Mouse (Mus musculus) MEL (cell line): ENCODE data around the gene Me3. TPM values are rescaled to one million over a fixed set of nuclear protein-coding genes. Genes with fewer than 3 reads are reported as not detected.

Source experiments
- DNase-seq: peaks from one replicate; pipeline ENCODE4 v3.0.0; 2011; ENCODE audit warnings: low read depth, low spot score
- H3K27ac ChIP-seq: 2 replicates; pipeline ENCODE4 v1.5.1; 2012; ENCODE audit warnings: low read depth, mild to moderate bottlenecking, control low read depth, low read length, moderate library complexity; ENCODE audit not compliant: control insufficient read depth
- H3K27me3 ChIP-seq, 2 experiments: fragments of 150-350 bp in 1 of 2; sonication (generic) in 1 of 2; 2 replicates each; pipeline ENCODE4 v1.6.1; 2012; ENCODE audit warnings: low read length in 2 of 2, mild to moderate bottlenecking in 2 of 2, improper control_type of control experiment in 1 of 2, moderate library complexity in 1 of 2; ENCODE audit not compliant: insufficient read depth in 2 of 2, control insufficient read depth in 1 of 2
- H3K36me3 ChIP-seq, 2 experiments: 2 replicates each; pipeline ENCODE4 v1.6.1; 2012 to 2014; ENCODE audit warnings: low read length in 2 of 2, improper control_type of control experiment in 1 of 2, inconsistent platforms in 1 of 2, mild to moderate bottlenecking in 1 of 2; ENCODE audit not compliant: insufficient read depth in 2 of 2, control insufficient read depth in 1 of 2
- H3K4me1 ChIP-seq, 2 experiments: fragments of 150-350 bp in 1 of 2; sonication (generic) in 1 of 2; 2 replicates each; pipeline ENCODE4 v1.6.1; 2012; ENCODE audit warnings: low read length in 2 of 2, improper control_type of control experiment in 1 of 2, mild to moderate bottlenecking in 1 of 2; ENCODE audit not compliant: insufficient read depth in 2 of 2, control insufficient read depth in 1 of 2
- H3K4me3 ChIP-seq, 2 experiments: fragments of 150-350 bp in 1 of 2; sonication (generic) in 1 of 2; 2 replicates each; pipeline ENCODE4 v1.5.1; 2012; ENCODE audit warnings: low read depth in 2 of 2, low read length in 2 of 2, mild to moderate bottlenecking in 2 of 2, moderate library complexity in 2 of 2, control low read depth in 1 of 2, improper control_type of control experiment in 1 of 2; ENCODE audit not compliant: control insufficient read depth in 1 of 2, insufficient read depth in 1 of 2
- H3K79me2 ChIP-seq: 2 replicates; pipeline ENCODE4 v1.6.1; 2012; ENCODE audit warnings: mild to moderate bottlenecking, low read length, moderate library complexity; ENCODE audit not compliant: control insufficient read depth, poor library complexity, insufficient read depth
- H3K9ac ChIP-seq: 2 replicates; pipeline ENCODE4 v1.6.1; 2012; ENCODE audit warnings: low read depth, mild to moderate bottlenecking, control low read depth, low read length, moderate library complexity; ENCODE audit not compliant: control insufficient read depth, poor library complexity, severe bottlenecking
- H3K9me3 ChIP-seq: fragments of 150-350 bp; sonication (generic); replicated peaks from 2 replicates; pipeline ENCODE4 v1.6.1; 2012; ENCODE audit warnings: mild to moderate bottlenecking, low read length, improper control_type of control experiment, moderate library complexity; ENCODE audit not compliant: insufficient read depth
- CHD1 ChIP-seq: IDR thresholded peaks from 2 replicates; pipeline ENCODE4 v1.6.1; 2012; ENCODE audit warnings: low read depth, mild to moderate bottlenecking, inconsistent platforms, low read length, improper control_type of control experiment
- CHD2 ChIP-seq: IDR thresholded peaks from 2 replicates; pipeline ENCODE4 v1.6.1; 2011; ENCODE audit warnings: low read length, improper control_type of control experiment
- CTCF ChIP-seq, 3 experiments: IDR thresholded peaks in 2 of 3; conservative IDR thresholded peaks in 1 of 3; 2 replicates each; pipeline ENCODE4 v1.5.1; 2011 to 2012; ENCODE audit warnings: low read length in 3 of 3, low read depth in 2 of 3, mild to moderate bottlenecking in 2 of 3, improper control_type of control experiment in 1 of 3, inconsistent platforms in 1 of 3, mixed read lengths in 1 of 3, moderate library complexity in 1 of 3; ENCODE audit not compliant: control insufficient read depth in 1 of 3, insufficient read depth in 1 of 3, poor library complexity in 1 of 3, severe bottlenecking in 1 of 3
- ELF1 ChIP-seq: IDR thresholded peaks from 2 replicates; pipeline ENCODE4 v1.6.1; 2014; ENCODE audit warnings: low read depth, mild to moderate bottlenecking, inconsistent platforms, low read length, improper control_type of control experiment, moderate library complexity
- EP300 ChIP-seq, 2 experiments: IDR thresholded peaks; 2 replicates each; pipeline ENCODE4 v1.6.1; 2011; ENCODE audit warnings: improper control_type of control experiment in 2 of 2, low read length in 2 of 2, low read depth in 1 of 2, mild to moderate bottlenecking in 1 of 2
- GABPA ChIP-seq: IDR thresholded peaks from 2 replicates; pipeline ENCODE4 v1.6.1; 2012; ENCODE audit warnings: low read depth, mild to moderate bottlenecking, inconsistent platforms, low read length, improper control_type of control experiment, moderate library complexity
- GATA1 ChIP-seq: IDR thresholded peaks from 2 replicates; pipeline ENCODE4 v1.6.1; 2011; ENCODE audit warnings: low read depth, low read length, improper control_type of control experiment
- KAT2A ChIP-seq: conservative IDR thresholded peaks from 2 replicates; pipeline ENCODE4 v1.6.1; 2012; ENCODE audit warnings: low read depth, low read length, improper control_type of control experiment, inconsistent platforms
- MAFK ChIP-seq: IDR thresholded peaks from 2 replicates; pipeline ENCODE4 v1.6.1; 2011; ENCODE audit warnings: low read depth, mild to moderate bottlenecking, low read length, improper control_type of control experiment, borderline replicate concordance
- MAZ ChIP-seq: IDR thresholded peaks from 2 replicates; pipeline ENCODE4 v1.6.1; 2012; ENCODE audit warnings: low read depth, mild to moderate bottlenecking, inconsistent platforms, low read length, improper control_type of control experiment
- MEF2A ChIP-seq: IDR thresholded peaks from 2 replicates; pipeline ENCODE4 v1.6.1; 2014; ENCODE audit warnings: low read depth, mild to moderate bottlenecking, inconsistent platforms, low read length, improper control_type of control experiment; ENCODE audit not compliant: poor library complexity, insufficient replicate concordance, severe bottlenecking; ENCODE audit errors: extremely low read depth
- MXI1 ChIP-seq: IDR thresholded peaks from 2 replicates; pipeline ENCODE4 v1.6.1; 2011; ENCODE audit warnings: mild to moderate bottlenecking, low read depth, low read length, improper control_type of control experiment
- MYB ChIP-seq: IDR thresholded peaks from 2 replicates; pipeline ENCODE4 v1.6.1; 2011; ENCODE audit warnings: mild to moderate bottlenecking, low read depth, low read length, improper control_type of control experiment
- NELFE ChIP-seq: IDR thresholded peaks from 2 replicates; pipeline ENCODE4 v1.6.1; 2011; ENCODE audit warnings: low read depth, low read length, improper control_type of control experiment
- NRF1 ChIP-seq: IDR thresholded peaks from 2 replicates; pipeline ENCODE4 v1.6.1; 2014; ENCODE audit warnings: low read depth, mild to moderate bottlenecking, inconsistent platforms, low read length, improper control_type of control experiment, moderate library complexity; ENCODE audit not compliant: poor library complexity, insufficient read depth, severe bottlenecking
- POLR2A ChIP-seq, 2 experiments: IDR thresholded peaks; 2 replicates each; pipeline ENCODE4 v1.6.1; 2011 to 2012; ENCODE audit warnings: low read length in 2 of 2, mild to moderate bottlenecking in 2 of 2, control low read depth in 1 of 2, improper control_type of control experiment in 1 of 2, low read depth in 1 of 2, moderate library complexity in 1 of 2; ENCODE audit not compliant: control insufficient read depth in 1 of 2, insufficient read depth in 1 of 2, poor library complexity in 1 of 2
- POLR2AphosphoS5 ChIP-seq: IDR thresholded peaks from 2 replicates; pipeline ENCODE4 v1.6.1; 2012; ENCODE audit warnings: low read depth, borderline replicate concordance, mild to moderate bottlenecking, inconsistent platforms, low read length, moderate library complexity, mixed read lengths
- RAD21 ChIP-seq: IDR thresholded peaks from 2 replicates; pipeline ENCODE4 v1.6.1; 2011; ENCODE audit warnings: mild to moderate bottlenecking, low read depth, low read length, improper control_type of control experiment
- RCOR1 ChIP-seq: IDR thresholded peaks from 2 replicates; pipeline ENCODE4 v1.6.1; 2012; ENCODE audit warnings: low read depth, mild to moderate bottlenecking, inconsistent platforms, low read length, improper control_type of control experiment
- SMC3 ChIP-seq: IDR thresholded peaks from 2 replicates; pipeline ENCODE4 v1.6.1; 2011; ENCODE audit warnings: low read depth, low read length, improper control_type of control experiment
- TAL1 ChIP-seq: IDR thresholded peaks from 2 replicates; pipeline ENCODE4 v1.6.1; 2012; ENCODE audit warnings: mild to moderate bottlenecking, inconsistent platforms, low read length, moderate library complexity, mixed read lengths
- TBP ChIP-seq: IDR thresholded peaks from 2 replicates; pipeline ENCODE4 v1.8.0; 2011; ENCODE audit warnings: low read depth, low read length, improper control_type of control experiment
- UBTF ChIP-seq: IDR thresholded peaks from 2 replicates; pipeline ENCODE4 v1.6.1; 2012; ENCODE audit warnings: low read depth, mild to moderate bottlenecking, inconsistent platforms, low read length, improper control_type of control experiment, moderate library complexity, borderline replicate concordance; ENCODE audit not compliant: insufficient read depth
- ZKSCAN1 ChIP-seq: IDR thresholded peaks from 2 replicates; pipeline ENCODE4 v1.6.1; 2012; ENCODE audit warnings: low read depth, mild to moderate bottlenecking, inconsistent platforms, low read length, improper control_type of control experiment, moderate library complexity
- polyA plus RNA-seq, 2 experiments: library from polyadenylated mRNA; stranded (reverse) in 1 of 2; unstranded in 1 of 2; fragments of >175 nt in 1 of 2; fragments of >200 nt in 1 of 2; gene quantifications; 2 replicates each; pipeline versions ENCODE4 v1.2.1 to v1.2.4; 2012; ENCODE audit warnings: low replicate concordance in 2 of 2, low read depth in 1 of 2; ENCODE audit not compliant: insufficient read length in 2 of 2, insufficient read depth in 1 of 2, missing spikeins in 1 of 2
- total RNA-seq: library from RNA; depleted of rRNA; stranded (reverse); fragments of 300-350 nt; gene quantifications from 2 replicates; pipeline ENCODE4 v1.2.3, GENCODE M21; 2012

Me3 gene
- total and polyA plus RNA-seq, 3 experiments: 0.35 TPM; not detected in 2

GRCm38 (mm10) chr7:89630796-89631195 lies 1.4 kb upstream of the Me3 start:
- H3K9me3 ChIP-seq: no peaks in the 10 kb centered on the region
- no peak for DNase-seq
- H3K27ac ChIP-seq: no peak overlapping the region
- no peaks in the 10 kb centered on the region for H3K36me3 ChIP-seq
- no peak for TF ChIP-seq ELF1
- no peak for TF ChIP-seq MEF2A
- TF ChIP-seq TBP: no peak
- no peak for TF ChIP-seq NELFE
- no peak for TF ChIP-seq MXI1
- no peak for TF ChIP-seq GABPA
- no peak for TF ChIP-seq EP300 (IDR thresholded peaks at IDR 0.05; ENCODE audit: low read depth in 1 of 2, low read length in 2 of 2)
- TF ChIP-seq MYB: no peak
- no peak for TF ChIP-seq NRF1
- no peak for TF ChIP-seq RAD21
- TF ChIP-seq POLR2A (IDR thresholded peaks at IDR 0.05; ENCODE audit: control insufficient read depth in 1 of 2, insufficient read depth in 1 of 2, low read depth in 1 of 2, low read length in 2 of 2, poor library complexity in 1 of 2): no peak
- no peak for TF ChIP-seq CHD2
- no peaks in the 10 kb centered on the region for H3K79me2 ChIP-seq
- H3K4me1 ChIP-seq: no peaks in the 10 kb centered on the region
- H3K27me3 ChIP-seq: no peaks in the 10 kb centered on the region
- no peak overlapping the region for H3K9ac ChIP-seq
- H3K4me3 ChIP-seq: no peak overlapping the region

DNA sequence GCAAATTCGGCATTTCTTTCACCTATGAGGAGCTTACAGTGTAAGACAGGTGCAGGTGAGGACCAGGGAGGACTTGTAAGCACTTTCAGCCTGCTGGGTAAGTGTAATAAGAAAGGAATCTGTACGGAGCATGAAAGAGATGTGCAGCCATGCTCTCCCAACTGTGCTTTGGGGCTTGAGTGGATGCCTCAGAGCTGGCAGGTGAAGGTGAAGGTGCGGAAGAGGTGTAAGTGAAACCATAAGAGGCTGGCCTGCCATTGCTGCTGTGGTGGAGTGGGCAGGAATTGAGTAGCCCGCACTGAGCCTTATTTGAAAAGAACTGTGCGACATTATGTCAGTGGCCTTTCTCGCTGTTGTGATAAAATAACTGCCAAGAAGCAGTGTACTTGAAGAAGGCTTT lies 8.3 kb downstream of the Me3 start:
- Histone ChIP-seq H3K9me3 (no peaks in the 10 kb centered on the region), H3K4me1 (no peaks in the 10 kb centered on the region), H3K9ac (no peak overlapping the region), H3K79me2 (no peaks in the 10 kb centered on the region), H3K27ac (no peak overlapping the region), H3K36me3 (no peaks in the 10 kb centered on the region), H3K27me3 (no peaks in the 10 kb centered on the region), H3K4me3 (no peak overlapping the region)
- no peak for DNase-seq
- no peak for TF ChIP-seq GATA1
- no peak for TF ChIP-seq MEF2A
- no peak for TF ChIP-seq MAZ
- no peak for TF ChIP-seq UBTF
- TF ChIP-seq RCOR1: no peak
- no peak for TF ChIP-seq CHD1
- TF ChIP-seq MAFK: no peak
- no peak for TF ChIP-seq SMC3
- no peak for TF ChIP-seq NRF1
- TF ChIP-seq TAL1: no peak
- TF ChIP-seq POLR2A (IDR thresholded peaks at IDR 0.05; ENCODE audit: control insufficient read depth in 1 of 2, insufficient read depth in 1 of 2, low read depth in 1 of 2, low read length in 2 of 2, poor library complexity in 1 of 2): no peak
- TF ChIP-seq RAD21: no peak
- TF ChIP-seq CTCF (IDR thresholded peaks at IDR 0.05 in 2 of 3, conservative IDR thresholded peaks at IDR 0.05 in 1 of 3; ENCODE audit: control insufficient read depth in 1 of 3, insufficient read depth in 1 of 3, low read depth in 2 of 3, low read length in 3 of 3, poor library complexity in 1 of 3, severe bottlenecking in 1 of 3): no peak
- TF ChIP-seq KAT2A: no peak
- TF ChIP-seq NELFE: no peak
- no peak for TF ChIP-seq ZKSCAN1
- no peak for TF ChIP-seq POLR2AphosphoS5
